Mouse (Mus musculus): ENCODE measurements around the gene Grm6.

Grm6 gene

GRCm38 (mm10) chr11:50850177-50850735, at the start of gene Grm6:
Gene Grm6, plus strand, starts transcription at chr11:50850685.
- no peak for DNase-seq (ENCODE audit: low read depth, low spot score)

GRCm38 (mm10) chr11:50814233-50814632, 36.3 kb upstream of the Grm6 start:
- no peak for DNase-seq (ENCODE audit: low read depth, low spot score)

GRCm38 (mm10) chr11:50826214-50826613, 24.3 kb upstream of the Grm6 start:
- no peak for DNase-seq (ENCODE audit: low read depth, low spot score)

GRCm38 (mm10) chr11:50827010-50827953, 23.2 kb upstream of the Grm6 start, which contains the start of gene Zfp354c:
Gene Zfp354c, minus strand, starts transcription at chr11:50827724.
- DNase-seq (ENCODE audit: low read depth, low spot score) = peak; percentile 84

GRCm38 (mm10) chr11:50835727-50836126, 14.8 kb upstream of the Grm6 start:
- no peak for DNase-seq (ENCODE audit: low read depth, low spot score)

GRCm38 (mm10) chr11:50841023-50841735, 9.3 kb upstream of the Grm6 start, which contains the start of gene Zfp879:
Gene Zfp879, minus strand, starts transcription at chr11:50841552.
- DNase-seq (ENCODE audit: low read depth, low spot score) = peak; percentile 94

GRCm38 (mm10) chr11:50845951-50846350, 4.5 kb upstream of the Grm6 start:
- DNase-seq (ENCODE audit: low read depth, low spot score) = no peak

GRCm38 (mm10) chr11:50847047-50847446, 3.4 kb upstream of the Grm6 start:
- peak; percentile 57 for DNase-seq (ENCODE audit: low read depth, low spot score)

- DNase-seq (ENCODE audit: low read depth, low spot score) = no peak
Observed at GRCm38 (mm10) chr11:50848520-50849137, 1.9 kb upstream of the Grm6 start.

- DNase-seq (ENCODE audit: low read depth, low spot score) = no peak
Observed at GRCm38 (mm10) chr11:50849310-50849709, 1.2 kb upstream of the Grm6 start.

GRCm38 (mm10) chr11:50850989-50851601, 610 bp downstream of the Grm6 start:
- DNase-seq (ENCODE audit: low read depth, low spot score) = peak; percentile 12

- DNase-seq (ENCODE audit: low read depth, low spot score) = peak; percentile 19
Observed at GRCm38 (mm10) chr11:50878641-50879040, 28.2 kb downstream of the Grm6 start.

GRCm38 (mm10) chr11:50883756-50884155, 33.3 kb downstream of the Grm6 start:
- peak; percentile 17 for DNase-seq (ENCODE audit: low read depth, low spot score)

GRCm38 (mm10) chr11:50886231-50886932, 35.9 kb downstream of the Grm6 start:
- peak; percentile 9 for DNase-seq (ENCODE audit: low read depth, low spot score)

- DNase-seq (ENCODE audit: low read depth, low spot score) = no peak
Observed at GRCm38 (mm10) chr11:50886933-50887293, 36.4 kb downstream of the Grm6 start.

GRCm38 (mm10) chr11:50887390-50888128, 37.1 kb downstream of the Grm6 start, which contains the start of gene Zfp454:
Gene Zfp454, minus strand, starts transcription at chr11:50887651.
- DNase-seq (ENCODE audit: low read depth, low spot score) = peak; percentile 94

- peak; percentile 45 for DNase-seq (ENCODE audit: low read depth, low spot score)
Observed at GRCm38 (mm10) chr11:50892441-50892840, 42.0 kb downstream of the Grm6 start.

GRCm38 (mm10) chr11:50897359-50897758, 46.9 kb downstream of the Grm6 start:
- DNase-seq (ENCODE audit: low read depth, low spot score) = peak; percentile 80

- DNase-seq (ENCODE audit: low read depth, low spot score) = no peak
Observed at GRCm38 (mm10) chr11:50908136-50908535, 57.7 kb downstream of the Grm6 start.

GRCm38 (mm10) chr11:50913301-50913700, 62.8 kb downstream of the Grm6 start:
- peak; percentile 26 for DNase-seq (ENCODE audit: low read depth, low spot score)
